Mouse (Mus musculus) midbrain, embryonic 16.5 days (tissue): ENCODE measurements around the gene Abcc8. TPM values are rescaled to one million over a fixed set of nuclear protein-coding genes. Genes with fewer than 3 reads are reported as not detected.
A peak's percentile ranks its signal among the peaks of the same experiment; 100 is the strongest.

Source experiments
- ATAC-seq: fragments of 200-750 bp; cut with Nextera tagmentation; 2 replicates; pipeline ENCODE4 v1.8.0; 2017; ENCODE audit warnings: moderate TSS enrichment
- H3K27ac ChIP-seq: fragments of 300-500 bp; sonication (generic); 2 replicates; pipeline ENCODE4 v1.5.1; 2014; ENCODE audit warnings: mild to moderate bottlenecking, low read length, mixed read lengths
- H3K27me3 ChIP-seq: fragments of 300-500 bp; sonication (generic); 2 replicates; pipeline ENCODE4 v1.6.1; 2014; ENCODE audit warnings: low read depth, low read length, mixed read lengths; ENCODE audit not compliant: control insufficient read depth, insufficient read depth
- H3K36me3 ChIP-seq: fragments of 300-500 bp; sonication (generic); 2 replicates; pipeline ENCODE4 v1.6.1; 2014; ENCODE audit warnings: mild to moderate bottlenecking, low read length, moderate library complexity, mixed read lengths; ENCODE audit not compliant: control insufficient read depth, insufficient read depth
- H3K4me1 ChIP-seq: fragments of 300-500 bp; sonication (generic); 2 replicates; pipeline ENCODE4 v1.6.1; 2014; ENCODE audit warnings: mild to moderate bottlenecking, low read length, mixed read lengths; ENCODE audit not compliant: control insufficient read depth, insufficient read depth
- H3K4me2 ChIP-seq: fragments of 300-500 bp; sonication (generic); 2 replicates; pipeline ENCODE4 v1.6.1; 2014; ENCODE audit warnings: mild to moderate bottlenecking, low read length, mixed read lengths
- H3K4me3 ChIP-seq: fragments of 300-500 bp; sonication (generic); 2 replicates; pipeline ENCODE4 v1.5.1; 2014; ENCODE audit warnings: low read depth, mild to moderate bottlenecking, low read length, moderate library complexity, mixed read lengths
- H3K9ac ChIP-seq: fragments of 300-500 bp; sonication (generic); 2 replicates; pipeline ENCODE4 v1.6.1; 2014; ENCODE audit warnings: low read depth, low read length, mixed read lengths
- H3K9me3 ChIP-seq: fragments of 300-500 bp; sonication (generic); replicated peaks from 2 replicates; pipeline ENCODE4 v1.6.1; 2014; ENCODE audit warnings: mild to moderate bottlenecking, low read length, mixed read lengths; ENCODE audit not compliant: control insufficient read depth, poor library complexity, severe bottlenecking
- WGBS: fragments of 180-500 bp; shearing (Covaris S2); extraction: QIAGEN DNeasy Blood & Tissue Kit; methylation state at CpG from one replicate; pipeline ENCODE4 v1.1.7; 2014; 5-methylcytosine and 5-hydroxymethylcytosine counted together
- polyA plus RNA-seq: library from polyadenylated mRNA; unstranded; fragments of >200 nt; fragmentation: Nextera tagmentation; extraction: Ambion mirVana; gene quantifications from 2 replicates; pipeline ENCODE4 v1.2.1, GENCODE M21; 2015

Abcc8 gene
- polyA plus RNA-seq = 7.0 and 9.6 TPM in 2 replicates

- Histone ChIP-seq H3K4me1 (peaks cover 7% of the 10 kb centered on the region; the same call in 1 of the 2 replicates), H3K4me2 (peak within 1 kb of the TSS; percentile 77), H3K27me3 (peaks cover 23% of the 10 kb centered on the region), H3K4me3 (peak within 1 kb of the TSS; percentile 52), H3K9me3 (no peaks in the 10 kb centered on the region), H3K36me3 (no peaks in the 10 kb centered on the region), H3K9ac (peak within 1 kb of the TSS; percentile 66), H3K27ac (no peak within 1 kb of the TSS)
- peak; percentile 66 for ATAC-seq
- under 1% methylated on average over 66 of the region's 75 CpGs for WGBS
Measured at GRCm38 (mm10) chr7:46179431-46180275, at the start of gene Abcc8. Abcc8 (minus strand) TSS chr7:46180033.

DNA sequence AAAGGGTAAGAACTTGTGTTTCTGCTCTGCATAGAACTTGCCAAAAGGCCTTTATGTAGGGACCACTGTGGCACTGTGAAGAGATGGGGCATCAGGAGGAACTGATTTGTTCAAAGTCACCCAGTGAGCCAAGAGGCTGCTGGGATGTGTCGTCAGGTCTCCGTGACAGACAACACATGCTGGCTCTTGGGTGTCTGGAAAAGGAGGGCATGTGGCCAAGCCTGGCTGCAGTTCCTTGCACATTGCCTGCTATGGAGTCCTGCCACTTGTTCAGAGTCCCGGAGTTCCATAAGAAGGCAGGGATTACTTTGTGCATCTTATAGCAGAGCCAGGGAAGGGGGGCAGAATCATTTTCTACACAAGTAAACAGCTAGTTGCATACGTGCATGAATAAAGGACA is 47.1 kb upstream of the Abcc8 start:
- H3K27me3 ChIP-seq = no peaks in the 10 kb centered on the region
- WGBS = 53% methylated on average over 4 of the region's 4 CpGs
- H3K27ac ChIP-seq = no peak overlapping the region
- no peaks in the 10 kb centered on the region for H3K36me3 ChIP-seq
- no peak overlapping the region for H3K9ac ChIP-seq
- no peaks in the 10 kb centered on the region for H3K9me3 ChIP-seq
- H3K4me1 ChIP-seq = peaks cover 2% of the 10 kb centered on the region; the same call in 1 of the 2 replicates
- ATAC-seq = no peak
- H3K4me2 ChIP-seq = no peak overlapping the region
- no peak overlapping the region for H3K4me3 ChIP-seq

DNA sequence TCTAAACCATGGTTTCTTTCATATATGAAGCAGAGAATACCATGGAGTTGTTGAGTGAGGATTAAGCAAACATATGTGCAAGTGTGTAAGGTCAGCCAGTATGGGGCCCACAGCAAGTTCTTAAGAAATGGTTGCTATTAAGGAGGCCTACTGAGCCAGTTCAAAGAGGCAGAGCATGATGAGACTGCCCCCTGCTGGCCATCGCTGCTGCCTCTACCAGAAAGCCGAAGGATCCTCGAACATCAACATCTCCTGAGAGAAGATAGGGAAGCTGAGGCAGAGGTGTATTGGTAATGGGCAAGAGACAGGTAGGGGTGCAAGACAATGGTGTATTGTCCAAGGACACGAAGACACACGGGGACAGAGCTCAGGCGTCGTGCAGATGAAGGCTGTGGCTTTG is 46.4 kb upstream of the Abcc8 start:
- no peak overlapping the region for H3K4me2 ChIP-seq
- H3K9ac ChIP-seq = no peak overlapping the region
- H3K4me1 ChIP-seq = peaks cover 2% of the 10 kb centered on the region; the same call in 1 of the 2 replicates
- H3K27ac ChIP-seq = no peak overlapping the region
- H3K27me3 ChIP-seq = no peaks in the 10 kb centered on the region
- no peak overlapping the region for H3K4me3 ChIP-seq
- no peaks in the 10 kb centered on the region for H3K9me3 ChIP-seq
- no peaks in the 10 kb centered on the region for H3K36me3 ChIP-seq
- no peak for ATAC-seq
- 33% methylated on average over 7 of the region's 7 CpGs for WGBS

DNA sequence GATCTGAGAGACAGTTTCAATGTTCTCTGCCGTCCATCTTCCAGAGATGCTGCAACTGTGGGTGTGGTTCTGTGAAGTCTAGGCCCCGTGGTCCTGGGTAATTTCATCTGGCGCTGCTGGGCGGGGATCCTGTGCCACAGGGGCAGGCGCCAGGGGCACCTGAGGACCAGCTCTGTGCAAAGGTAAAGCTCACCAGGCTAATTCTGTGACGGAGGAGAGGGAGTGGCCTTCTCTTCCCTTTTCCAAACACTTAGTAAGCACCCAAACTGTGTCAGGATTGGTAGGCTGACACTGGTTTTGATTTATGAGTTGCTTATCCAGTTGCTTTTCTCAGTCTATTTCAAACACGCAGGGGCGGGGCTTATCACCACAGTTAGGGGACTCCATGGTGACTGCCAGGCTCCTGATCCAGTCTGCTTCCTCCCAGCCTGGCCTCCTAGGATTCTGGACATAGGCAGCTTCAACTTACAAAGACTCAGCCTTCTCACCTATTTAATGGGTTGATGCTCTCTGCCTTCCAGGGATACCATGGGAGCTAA is 40.8 kb upstream of the Abcc8 start:
- no peak overlapping the region for H3K4me3 ChIP-seq
- H3K9ac ChIP-seq = no peak overlapping the region
- no peak for ATAC-seq
- peaks cover 3% of the 10 kb centered on the region; the same call in 1 of the 2 replicates for H3K4me1 ChIP-seq
- no peak overlapping the region for H3K27ac ChIP-seq
- no peaks in the 10 kb centered on the region for H3K36me3 ChIP-seq
- no peaks in the 10 kb centered on the region for H3K27me3 ChIP-seq
- H3K9me3 ChIP-seq = no peaks in the 10 kb centered on the region
- WGBS = 82% methylated on average over 8 of the region's 8 CpGs
- H3K4me2 ChIP-seq = no peak overlapping the region

DNA sequence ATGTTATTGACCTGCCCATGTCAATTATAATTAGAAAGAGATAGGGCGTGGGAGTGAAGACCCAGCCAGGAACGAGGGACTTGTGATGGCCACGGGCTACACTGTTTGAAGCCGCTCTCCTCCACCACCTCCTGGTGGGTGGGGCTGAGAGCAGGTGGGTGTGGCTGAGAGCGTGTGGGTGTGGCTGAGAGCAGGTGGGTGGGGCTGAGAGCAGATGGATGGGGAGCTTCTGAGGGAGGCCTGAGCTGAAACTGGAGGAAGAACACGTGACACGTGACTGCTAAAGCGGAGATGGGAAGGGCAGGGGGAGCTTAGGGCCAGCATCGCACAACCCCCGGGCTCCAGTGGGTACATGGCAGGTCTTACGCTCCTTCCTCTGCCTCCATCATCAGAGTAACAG is 38.6 kb upstream of the Abcc8 start:
- no peak overlapping the region for H3K27ac ChIP-seq
- ATAC-seq = no peak
- H3K9ac ChIP-seq = no peak overlapping the region
- no peaks in the 10 kb centered on the region for H3K9me3 ChIP-seq
- H3K36me3 ChIP-seq = no peaks in the 10 kb centered on the region
- peaks cover 3% of the 10 kb centered on the region; the same call in 1 of the 2 replicates for H3K4me1 ChIP-seq
- 8% methylated on average over 11 of the region's 11 CpGs for WGBS
- H3K4me2 ChIP-seq = no peak overlapping the region
- H3K4me3 ChIP-seq = no peak overlapping the region
- no peaks in the 10 kb centered on the region; the same call in 1 of the 2 replicates for H3K27me3 ChIP-seq

GRCm38 (mm10) chr7:46216481-46216880 is 36.6 kb upstream of the Abcc8 start:
- H3K27me3 ChIP-seq = no peaks in the 10 kb centered on the region; the same call in 1 of the 2 replicates
- H3K4me1 ChIP-seq = peaks cover 3% of the 10 kb centered on the region; the same call in 1 of the 2 replicates
- H3K9ac ChIP-seq = no peak overlapping the region
- no peak overlapping the region for H3K27ac ChIP-seq
- 60% methylated on average over 2 of the region's 2 CpGs for WGBS
- ATAC-seq = no peak
- no peak overlapping the region for H3K4me2 ChIP-seq
- no peak overlapping the region for H3K4me3 ChIP-seq
- H3K36me3 ChIP-seq = no peaks in the 10 kb centered on the region
- no peaks in the 10 kb centered on the region for H3K9me3 ChIP-seq

DNA sequence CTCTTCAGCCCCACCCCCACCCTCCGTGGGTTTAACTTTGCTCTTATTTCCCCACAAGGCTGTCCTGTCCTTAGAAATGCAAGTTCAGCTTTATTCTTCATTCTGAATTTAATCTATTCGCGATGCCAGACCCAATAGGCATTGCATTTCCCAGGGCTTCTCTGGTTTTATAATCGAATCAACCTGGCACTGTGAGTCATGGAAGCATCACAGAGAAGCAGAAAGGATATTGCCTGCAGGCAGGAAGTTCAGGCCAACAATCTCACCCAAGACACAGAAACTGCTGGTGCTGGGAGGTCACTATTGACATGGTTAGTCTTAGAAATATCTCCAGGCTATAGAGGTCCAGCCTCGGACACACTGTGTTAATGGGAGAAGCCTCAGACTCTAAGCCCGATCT is 30.4 kb upstream of the Abcc8 start:
- ATAC-seq = no peak
- no peaks in the 10 kb centered on the region for H3K9me3 ChIP-seq
- H3K4me2 ChIP-seq = no peak overlapping the region
- no peak overlapping the region for H3K4me3 ChIP-seq
- no peaks in the 10 kb centered on the region; the same call in 1 of the 2 replicates for H3K27me3 ChIP-seq
- H3K9ac ChIP-seq = no peak overlapping the region
- H3K27ac ChIP-seq = no peak overlapping the region
- H3K36me3 ChIP-seq = no peaks in the 10 kb centered on the region
- 87% methylated on average over 6 of the region's 6 CpGs for WGBS
- H3K4me1 ChIP-seq = no peaks in the 10 kb centered on the region

- Histone ChIP-seq H3K9me3 (no peaks in the 10 kb centered on the region), H3K27me3 (no peaks in the 10 kb centered on the region), H3K4me1 (no peaks in the 10 kb centered on the region), H3K9ac (no peak overlapping the region), H3K4me3 (no peak overlapping the region), H3K4me2 (no peak overlapping the region), H3K27ac (no peak overlapping the region), H3K36me3 (no peaks in the 10 kb centered on the region)
- WGBS = 92% methylated on average over 8 of the region's 8 CpGs
- no peak for ATAC-seq
Measured at GRCm38 (mm10) chr7:46208131-46208530, 28.3 kb upstream of the Abcc8 start.

- H3K9ac ChIP-seq = no peak overlapping the region
- H3K4me2 ChIP-seq = no peak overlapping the region
- no peak overlapping the region for H3K27ac ChIP-seq
- H3K27me3 ChIP-seq = no peaks in the 10 kb centered on the region
- H3K36me3 ChIP-seq = no peaks in the 10 kb centered on the region
- WGBS = 78% methylated on average over 6 of the region's 6 CpGs
- ATAC-seq = no peak
- no peak overlapping the region for H3K4me3 ChIP-seq
- no peaks in the 10 kb centered on the region for H3K9me3 ChIP-seq
- H3K4me1 ChIP-seq = peaks cover 6% of the 10 kb centered on the region; the same call in 1 of the 2 replicates
Measured at GRCm38 (mm10) chr7:46204775-46205174, 24.9 kb upstream of the Abcc8 start.
